Mouse (Mus musculus) thymus, adult 2 months (tissue): ENCODE measurements around the gene Usp36. TPM values are rescaled to one million over a fixed set of nuclear protein-coding genes. Genes with fewer than 3 reads are reported as not detected.
A peak's percentile ranks its signal among the peaks of the same experiment; 100 is the strongest.

Source experiments
- DNase-seq: peaks from one replicate; pipeline ENCODE4 v3.0.0; 2021
- H3K27ac ChIP-seq: fragments of 200-500 bp; 2 replicates; pipeline ENCODE4 v1.5.1; 2012; ENCODE audit warnings: low read length, control low read depth; ENCODE audit not compliant: control insufficient read depth, insufficient read depth
- H3K27me3 ChIP-seq: fragments of 200-500 bp; 2 replicates; pipeline ENCODE4 v1.6.1; 2012; ENCODE audit warnings: mild to moderate bottlenecking, low read length, moderate library complexity, mixed read lengths; ENCODE audit not compliant: control insufficient read depth, insufficient read depth
- H3K36me3 ChIP-seq: fragments of 200-500 bp; 2 replicates; pipeline ENCODE4 v1.6.1; 2012; ENCODE audit warnings: mild to moderate bottlenecking, low read length, moderate library complexity; ENCODE audit not compliant: control insufficient read depth, insufficient read depth
- H3K4me1 ChIP-seq: fragments of 200-500 bp; replicated peaks from 2 replicates; pipeline ENCODE4 v1.6.1; 2012; ENCODE audit warnings: low read length; ENCODE audit not compliant: control insufficient read depth, insufficient read depth
- H3K4me3 ChIP-seq: fragments of 200-500 bp; 2 replicates; pipeline ENCODE4 v1.5.1; 2012; ENCODE audit warnings: mild to moderate bottlenecking, low read length, control low read depth, moderate library complexity; ENCODE audit not compliant: control insufficient read depth, insufficient read depth
- CTCF ChIP-seq: fragments of 200-500 bp; IDR thresholded peaks from 2 replicates; pipeline ENCODE4 v1.5.1; 2012; ENCODE audit warnings: mild to moderate bottlenecking, control low read depth, low read length, moderate library complexity, borderline replicate concordance; ENCODE audit not compliant: control insufficient read depth, poor library complexity, insufficient read depth; ENCODE audit errors: extremely low read depth
- POLR2A ChIP-seq: fragments of 200-500 bp; IDR thresholded peaks from 2 replicates; pipeline ENCODE4 v1.6.1; 2012; ENCODE audit warnings: mild to moderate bottlenecking, low read length, control low read depth, moderate library complexity; ENCODE audit not compliant: control insufficient read depth, poor library complexity, insufficient read depth; ENCODE audit errors: extremely low read depth
- WGBS: fragments of 180-500 bp; shearing (Covaris S2); methylation state at CpG from one replicate; pipeline ENCODE4 v1.1.7; 2018; 5-methylcytosine and 5-hydroxymethylcytosine counted together
- polyA plus RNA-seq: library from polyadenylated mRNA; depleted of rRNA; stranded (reverse); fragments of >200 nt; gene quantifications from 2 replicates; pipeline ENCODE4 v1.2.3, GENCODE M21; 2012

Gene Usp36
- polyA plus RNA-seq, 1 experiment: 28.8 TPM

DNA sequence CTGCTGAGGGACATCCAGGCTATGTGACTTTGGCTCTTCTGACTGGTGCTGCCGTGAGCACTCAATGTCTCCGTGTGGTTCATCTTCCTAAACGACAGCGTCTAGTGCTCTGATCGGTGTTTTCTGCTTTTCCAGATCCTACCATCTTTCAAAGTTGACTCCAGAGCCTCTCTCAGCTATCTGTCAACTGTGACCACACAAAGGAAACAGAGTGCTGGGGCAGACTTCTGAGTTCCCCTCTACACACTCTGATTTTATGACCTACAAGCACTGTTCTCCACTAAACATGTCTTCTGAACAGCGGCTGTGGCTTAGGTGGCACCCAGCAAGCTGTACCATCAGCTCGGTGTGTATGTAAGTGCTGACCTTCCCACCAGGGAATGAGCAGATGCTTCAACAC, 63.2 kb downstream of the Usp36 start:
- no peaks in the 10 kb centered on the region for H3K36me3 ChIP-seq
- DNase-seq: no peak
- peaks cover 56% of the 10 kb centered on the region for H3K4me1 ChIP-seq
- no peaks in the 10 kb centered on the region for H3K27me3 ChIP-seq
- WGBS: 10% methylated on average over 7 of the region's 7 CpGs
- no peak for TF ChIP-seq CTCF
- peak overlapping the region; percentile 64 for H3K27ac ChIP-seq
- H3K4me3 ChIP-seq: no peak overlapping the region

GRCm38 (mm10) chr11:118225862-118226261, 64.2 kb downstream of the Usp36 start:
- Histone ChIP-seq H3K36me3 (no peaks in the 10 kb centered on the region), H3K4me3 (no peak overlapping the region), H3K27me3 (no peaks in the 10 kb centered on the region), H3K4me1 (peaks cover 58% of the 10 kb centered on the region), H3K27ac (peak overlapping the region; percentile 78)
- DNase-seq: peak; percentile 52
- WGBS: 6% methylated on average over 1 of the region's 1 CpGs
- no peak for TF ChIP-seq CTCF

DNA sequence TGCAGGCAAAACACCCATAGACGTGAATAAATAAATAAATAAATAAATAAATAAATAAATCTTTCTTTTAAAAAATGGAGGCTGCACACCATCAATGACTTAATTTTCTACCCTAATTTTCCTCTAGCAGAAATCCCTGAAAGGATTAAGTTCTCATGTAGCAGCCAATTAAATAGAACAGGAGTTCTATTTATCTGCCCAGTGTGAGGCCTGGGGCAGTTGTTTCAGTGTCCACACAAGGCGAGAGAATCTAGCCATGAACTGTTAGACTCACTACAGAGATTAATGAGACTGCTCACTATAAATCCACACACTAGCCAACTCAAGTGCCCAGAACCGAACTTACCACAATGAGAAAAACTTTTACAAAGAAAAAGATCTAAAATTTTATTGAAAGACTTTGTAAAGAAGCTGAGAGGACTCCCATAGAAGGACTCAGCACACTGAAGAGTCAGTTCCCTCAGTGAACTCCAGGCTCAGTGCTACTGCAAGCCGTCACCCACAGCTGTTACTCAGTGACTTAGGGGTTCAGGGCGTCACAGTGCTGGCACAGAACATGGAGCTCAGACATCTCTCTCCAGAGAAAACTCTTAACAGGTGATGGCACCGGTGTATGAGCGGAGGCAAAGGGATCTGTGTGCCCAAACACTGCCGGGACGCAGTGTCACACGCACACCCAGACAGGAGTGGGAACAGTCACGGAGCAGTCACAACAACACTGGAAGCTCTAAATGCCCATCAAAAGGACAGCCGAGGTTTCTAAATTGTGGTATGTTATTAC, 64.8 kb downstream of the Usp36 start:
- no peak overlapping the region for H3K4me3 ChIP-seq
- H3K4me1 ChIP-seq: peaks cover 55% of the 10 kb centered on the region
- H3K36me3 ChIP-seq: no peaks in the 10 kb centered on the region
- no peaks in the 10 kb centered on the region for H3K27me3 ChIP-seq
- peak overlapping the region; percentile 78 for H3K27ac ChIP-seq
- WGBS: 73% methylated on average over 12 of the region's 12 CpGs
- TF ChIP-seq POLR2A: no peak
- TF ChIP-seq CTCF: 0 out of 2 replicates have a peak, but pooled peaks have one; percentile 15
- DNase-seq: no peak

DNA sequence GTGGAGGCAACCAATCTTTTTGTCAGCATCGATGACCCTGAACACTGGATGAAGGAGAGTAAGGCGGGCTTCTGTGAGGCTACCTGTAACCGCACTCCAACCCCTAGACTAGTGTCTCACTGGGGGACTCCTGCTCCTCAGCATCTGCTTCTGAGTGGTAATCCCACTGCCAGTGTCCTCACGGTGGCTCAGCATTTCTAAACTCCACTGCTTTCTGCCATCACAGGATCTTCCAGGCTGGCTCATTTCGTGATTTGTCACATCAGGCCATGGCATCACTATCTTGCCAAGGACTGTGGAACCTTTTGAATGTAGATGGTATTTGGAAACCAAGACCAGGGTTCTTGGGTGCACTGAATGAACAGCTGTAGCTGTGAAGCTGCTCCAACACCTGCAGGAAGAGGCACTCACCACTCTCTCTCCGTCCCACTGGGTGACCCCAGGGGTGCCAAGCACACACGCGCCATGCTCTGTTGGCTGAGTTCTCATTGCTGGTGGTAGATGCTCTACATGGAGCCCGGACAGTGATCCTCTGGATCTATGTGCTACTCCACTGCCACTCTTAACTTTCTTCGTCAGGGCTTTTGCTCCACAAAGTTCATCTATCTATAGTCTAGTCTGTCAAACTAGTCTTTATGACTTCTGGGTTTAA, 66.5 kb downstream of the Usp36 start:
- TF ChIP-seq CTCF: no peak
- TF ChIP-seq POLR2A: no peak
- 60% methylated on average over 10 of the region's 10 CpGs for WGBS
- no peaks in the 10 kb centered on the region for H3K27me3 ChIP-seq
- no peak for DNase-seq
- no peak overlapping the region for H3K4me3 ChIP-seq
- H3K36me3 ChIP-seq: no peaks in the 10 kb centered on the region
- peaks cover 52% of the 10 kb centered on the region for H3K4me1 ChIP-seq
- H3K27ac ChIP-seq: peak overlapping the region; percentile 37; the same call in 1 of the 2 replicates

- H3K36me3 ChIP-seq: no peaks in the 10 kb centered on the region
- H3K4me1 ChIP-seq: peaks cover 47% of the 10 kb centered on the region
- no peak overlapping the region for H3K4me3 ChIP-seq
- H3K27me3 ChIP-seq: no peaks in the 10 kb centered on the region
- DNase-seq: no peak
- WGBS: 87% methylated on average over 5 of the region's 5 CpGs
- TF ChIP-seq POLR2A: no peak
- TF ChIP-seq CTCF: no peak
- H3K27ac ChIP-seq: no peak overlapping the region
Observed at GRCm38 (mm10) chr11:118222917-118223316, 67.1 kb downstream of the Usp36 start.

DNA sequence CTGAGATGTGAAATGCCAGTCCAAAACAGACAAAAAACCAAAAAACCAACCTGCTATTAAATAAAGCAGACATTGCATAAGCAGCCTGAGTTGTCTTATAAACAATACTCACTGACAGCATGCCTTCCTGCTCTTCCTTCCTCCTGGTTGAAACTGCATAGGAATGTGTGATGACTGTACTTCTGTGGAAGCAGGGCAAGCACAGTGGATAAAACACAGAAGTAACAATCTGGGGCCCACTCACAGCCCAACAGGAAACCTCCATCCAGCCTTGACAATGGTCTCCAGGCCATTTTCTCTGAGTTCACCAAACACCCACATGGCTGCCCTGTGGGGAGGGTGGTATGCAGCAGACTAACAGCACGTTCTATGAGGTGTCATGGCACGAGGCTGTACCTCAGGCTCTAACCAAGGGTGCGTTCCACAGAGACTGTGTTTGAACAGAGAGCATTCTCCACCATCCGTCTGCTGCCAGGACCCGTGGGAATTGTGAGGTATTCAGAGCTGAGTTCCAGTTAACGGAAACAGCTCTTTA, 67.6 kb downstream of the Usp36 start:
- Histone ChIP-seq H3K36me3 (no peaks in the 10 kb centered on the region), H3K27ac (no peak overlapping the region), H3K4me3 (no peak overlapping the region), H3K27me3 (no peaks in the 10 kb centered on the region), H3K4me1 (peaks cover 44% of the 10 kb centered on the region)
- no peak for DNase-seq
- TF ChIP-seq CTCF (no peak), POLR2A (no peak)
- WGBS: 75% methylated on average over 6 of the region's 6 CpGs
